In the genomic region with DNA sequence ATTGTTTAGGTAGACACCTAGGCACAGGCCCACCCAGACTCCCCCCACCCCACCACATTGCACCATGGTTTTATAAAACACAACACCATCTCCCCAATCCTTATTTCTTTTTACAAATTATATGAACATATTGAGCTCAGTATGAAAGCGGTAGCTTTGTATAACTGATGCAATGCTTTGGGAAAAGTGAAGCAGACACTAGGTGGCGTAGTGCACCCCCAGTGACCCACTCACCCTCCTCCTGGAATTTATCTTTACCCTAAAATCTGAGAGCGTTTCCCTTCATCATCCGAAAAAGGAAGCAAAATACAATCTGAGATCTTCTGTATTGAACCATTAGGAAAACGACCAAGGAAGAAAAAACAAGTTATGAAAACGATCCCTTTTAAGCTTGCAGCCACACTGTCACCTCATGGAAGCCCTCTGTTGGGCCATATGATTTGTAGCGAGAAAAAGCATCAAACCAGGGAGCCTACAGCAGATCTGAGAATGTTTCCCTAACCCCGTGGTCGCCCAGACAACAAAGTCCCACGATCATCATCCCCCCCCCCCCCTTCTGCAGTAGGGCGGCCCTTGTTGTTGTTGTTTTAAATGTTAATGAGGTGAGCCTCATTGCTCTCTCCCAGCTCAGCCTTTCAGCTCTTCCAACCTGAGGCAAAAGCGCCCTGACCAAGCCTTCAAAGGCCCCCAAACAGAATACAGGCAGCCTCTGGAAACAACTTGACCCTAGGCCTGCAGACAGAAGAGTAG, we compare ENCODE assay signal across 8 mouse cellular contexts.
A peak's percentile ranks its signal among the peaks of the same experiment; 100 is the strongest.
DNase-seq lines count a peak whose midpoint lies in the region; ATAC-seq and TF ChIP-seq lines count a peak whose summit lies in the region.

No protein-coding gene starts in this region.

- H3K27ac ChIP-seq in left cerebral cortex, adult 2 months: no peak overlapping the region
- H3K27ac ChIP-seq in embryonic facial prominence, embryonic 11.5 days (replicated peaks; ENCODE audit: low read depth, low read length): no peak overlapping the region
- peak overlapping the region; percentile 62 for H3K27ac ChIP-seq in limb, embryonic 10.5 days

- 13% methylated on average over 12 of the region's 12 CpGs for WGBS in embryonic facial prominence, embryonic 11.5 days
- WGBS in limb, embryonic 10.5 days: 13% methylated on average over 12 of the region's 12 CpGs

- no peaks in the 10 kb centered on the region for H3K9me3 ChIP-seq in embryonic facial prominence, embryonic 11.5 days (replicated peaks; ENCODE audit: control insufficient read depth, low read length)
- H3K9me3 ChIP-seq in limb, embryonic 10.5 days (replicated peaks): no peaks in the 10 kb centered on the region

- H3K9ac ChIP-seq in embryonic facial prominence, embryonic 11.5 days (replicated peaks; ENCODE audit: low read length): no peak overlapping the region

- intact Hi-C loops in left cerebral cortex, adult 2 months (cut with DNase I): loop anchor here (2.0 to 5.0 kb wide), 3 partner anchors 31 to 272 kb away; partner anchors contain the start of gene Thsd4
- intact Hi-C loops in left cerebral cortex, postnatal 10 days (cut with DNase I): loop anchor here (2.0 kb wide), 1 partner anchor 31 kb away; no protein-coding TSS in a partner anchor

- H3K4me1 ChIP-seq in embryonic facial prominence, embryonic 11.5 days (ENCODE audit: control insufficient read depth, insufficient read depth, low read length): no peaks in the 10 kb centered on the region
- peaks cover 23% of the 10 kb centered on the region for H3K4me1 ChIP-seq in limb, embryonic 10.5 days

- no peak overlapping the region for H3K4me2 ChIP-seq in embryonic facial prominence, embryonic 11.5 days (ENCODE audit: low read depth, low read length)

- peak in 1 of 2 experiments; percentile 40 for DNase-seq in left cerebral cortex, adult 2 months (ENCODE audit: extremely low spot score in 1 of 2, low spot score in 2 of 2)
- DNase-seq in left cerebral cortex, postnatal 10 days (ENCODE audit: extremely low spot score in 1 of 2, low spot score in 2 of 2): no peak
- DNase-seq in adrenal gland, postnatal 25 days: peak; percentile 36
- peak; percentile 69 for DNase-seq in embryonic facial prominence, embryonic 11.5 days (ENCODE audit: low spot score)
- DNase-seq in limb, embryonic 10.5 days (ENCODE audit: low spot score): no peak
- peak; percentile 4 for DNase-seq in splenic B cell, adult 2 months (ENCODE audit: low read depth, low spot score)
- DNase-seq in thymus, postnatal 25 days: no peak

- no peaks in the 10 kb centered on the region for H3K36me3 ChIP-seq in embryonic facial prominence, embryonic 11.5 days (replicated peaks; ENCODE audit: control insufficient read depth, insufficient read depth, low read depth, low read length)
- H3K36me3 ChIP-seq in limb, embryonic 10.5 days: no peaks in the 10 kb centered on the region
- no peaks in the 10 kb centered on the region for H3K36me3 ChIP-seq in splenic B cell, adult 2 months (ENCODE audit: control insufficient read depth, insufficient read depth, low read length, poor library complexity, severe bottlenecking)

- H3K4me3 ChIP-seq in left cerebral cortex, adult 2 months: no peak overlapping the region
- H3K4me3 ChIP-seq in embryonic facial prominence, embryonic 11.5 days (ENCODE audit: low read depth, low read length): no peak overlapping the region
- H3K4me3 ChIP-seq in limb, embryonic 10.5 days: no peak overlapping the region

- ATAC-seq in embryonic facial prominence, embryonic 11.5 days (replicated peaks; ENCODE audit: insufficient number of reproducible peaks, low FRiP score, low TSS enrichment, low read depth): no peak
- ATAC-seq in inflammation-experienced regulatory T-cells, adult 6 months: no peak

- no peaks in the 10 kb centered on the region for H3K27me3 ChIP-seq in embryonic facial prominence, embryonic 11.5 days (ENCODE audit: control insufficient read depth, insufficient read depth, low read length)
- H3K27me3 ChIP-seq in limb, embryonic 10.5 days (ENCODE audit: low read depth, poor library complexity, severe bottlenecking): no peaks in the 10 kb centered on the region
- no peaks in the 10 kb centered on the region for H3K27me3 ChIP-seq in splenic B cell, adult 2 months (ENCODE audit: control insufficient read depth, insufficient read depth, low read length, poor library complexity, severe bottlenecking)

- peak; percentile 69 for TF ChIP-seq CTCF in left cerebral cortex, adult 2 months (IDR thresholded peaks at IDR 0.05)

Comparison
In these comparisons a context has a peak if more than half of its experiments do, and no peak if none do; other contexts are left out.
1. DNase-seq: peak in adrenal gland, postnatal 25 days (single experiment), embryonic facial prominence, embryonic 11.5 days (single experiment) and splenic B cell, adult 2 months (single experiment); none in left cerebral cortex, postnatal 10 days (0 of 2), limb, embryonic 10.5 days (single experiment) and thymus, postnatal 25 days (single experiment).